Mouse (Mus musculus): Measurements from ENCODE around the gene Pbrm1. TPM values are rescaled to one million over a fixed set of nuclear protein-coding genes. Genes with fewer than 3 reads are reported as not detected.

The Pbrm1 gene
- polyA plus RNA-seq, 1 experiment from 2014 or later, result 186 TPM

DNA sequence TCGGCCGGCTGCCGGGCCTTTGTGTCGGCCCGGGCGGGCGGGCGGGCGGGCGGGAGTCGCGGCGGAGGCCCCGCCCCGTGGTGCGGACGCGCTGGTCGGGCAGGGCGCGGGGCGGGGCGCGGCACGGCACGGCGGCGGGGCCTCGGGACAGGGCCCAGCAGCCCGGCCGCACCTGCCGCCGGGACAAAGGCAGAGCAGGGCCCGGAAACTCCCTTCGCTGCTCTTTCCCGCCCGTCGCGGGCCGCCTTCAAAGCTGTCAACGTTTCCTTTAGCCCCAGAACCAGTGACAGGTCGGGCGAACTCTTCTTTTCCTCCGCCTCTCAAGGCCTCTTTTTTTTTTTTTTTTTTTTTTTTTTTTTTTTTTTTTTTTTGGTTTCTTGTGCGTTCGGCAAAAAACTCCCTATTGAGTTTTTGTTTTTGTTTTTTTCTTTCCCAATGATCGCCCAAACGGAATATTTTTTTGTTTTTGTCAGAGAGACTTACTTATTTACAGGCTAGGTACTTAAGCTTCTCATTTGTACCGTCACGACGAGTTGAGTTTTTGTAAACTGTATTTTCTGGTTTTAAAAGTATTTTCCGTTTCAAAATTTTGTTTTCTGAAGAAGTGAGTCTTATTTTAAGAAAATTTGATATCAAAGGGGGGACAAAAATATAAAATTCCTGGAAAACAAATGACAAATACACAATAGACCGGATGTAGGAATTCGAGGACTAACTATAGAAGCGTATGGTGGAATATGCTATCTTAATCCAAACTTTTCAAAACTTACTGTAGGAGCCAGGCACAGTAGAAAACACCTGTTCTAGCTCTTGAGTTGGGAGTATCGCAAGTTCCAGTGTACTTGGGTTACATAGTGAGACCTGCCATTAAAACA lies 630 bp downstream of the Pbrm1 start:
- peaks cover 66% of the 10 kb centered on the region for H3K36me3 ChIP-seq

DNA sequence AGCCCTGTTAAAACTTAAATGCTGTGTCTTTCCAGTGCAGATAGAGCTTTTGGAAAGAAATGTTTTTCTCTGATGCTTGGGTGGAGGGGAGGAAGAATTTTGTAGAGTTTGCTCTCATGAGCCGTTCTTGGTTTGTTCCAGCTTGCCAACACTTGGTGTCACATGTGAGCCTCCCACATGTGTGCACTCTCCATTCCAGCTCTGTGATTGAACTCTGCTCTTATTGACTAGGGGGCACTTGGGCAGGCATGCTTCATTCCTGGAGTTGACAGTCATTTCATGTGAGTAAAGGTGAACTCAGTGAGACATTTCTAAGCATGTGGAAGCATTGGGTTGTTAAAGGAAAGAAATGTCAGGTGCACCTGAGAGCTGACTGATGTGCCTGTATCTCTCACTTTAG lies 3.6 kb downstream of the Pbrm1 start:
- Histone ChIP-seq H3K36me3 (peaks cover 66% of the 10 kb centered on the region), H3K4me3 (no peak overlapping the region), H3K27me3 (ENCODE audit: low read depth, poor library complexity, severe bottlenecking) (no peaks in the 10 kb centered on the region), H3K9me3 (replicated peaks) (no peaks in the 10 kb centered on the region), H3K4me1 (peaks cover 14% of the 10 kb centered on the region), H3K27ac (no peak overlapping the region)
- DNase-seq (ENCODE audit: low spot score), result no peak
- 75% methylated on average over 1 of the region's 1 CpGs for WGBS

More for the DNA sequence above, 630 bp downstream of the Pbrm1 start:
- H3K4me3 ChIP-seq, result peak overlapping the region; percentile 88
- H3K27me3 ChIP-seq (ENCODE audit: low read depth, poor library complexity, severe bottlenecking), result no peaks in the 10 kb centered on the region
- peaks cover 20% of the 10 kb centered on the region for H3K4me1 ChIP-seq
- 17% methylated on average over 50 of the region's 56 CpGs for WGBS
- DNase-seq (ENCODE audit: low spot score), result peak; percentile 85
- H3K9me3 ChIP-seq (replicated peaks), result no peaks in the 10 kb centered on the region
- H3K27ac ChIP-seq, result peak overlapping the region; percentile 100

DNA sequence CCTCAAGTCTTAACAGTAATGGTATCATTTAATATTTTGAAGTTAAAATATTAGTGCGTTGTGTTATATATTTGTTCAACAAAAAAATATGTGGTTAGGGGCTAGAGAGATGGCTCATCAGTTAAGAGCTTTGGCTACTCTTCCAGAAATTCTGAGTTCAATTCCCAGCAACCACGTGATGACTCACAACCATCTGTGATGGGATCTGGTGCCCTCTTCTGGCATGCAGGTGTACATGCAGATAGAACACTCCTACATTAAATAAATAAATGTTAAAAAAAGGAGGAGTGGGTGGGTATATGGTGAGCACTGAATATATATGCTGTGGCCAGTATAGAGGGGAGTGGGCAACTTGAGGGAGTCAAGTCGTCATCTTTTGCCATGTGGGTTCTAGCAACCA lies 6.8 kb downstream of the Pbrm1 start:
- DNase-seq (ENCODE audit: low spot score), result no peak
- no peaks in the 10 kb centered on the region for H3K27me3 ChIP-seq (ENCODE audit: low read depth, poor library complexity, severe bottlenecking)
- WGBS, result 84% methylated on average over 3 of the region's 3 CpGs
- H3K4me3 ChIP-seq, result no peak overlapping the region
- H3K4me1 ChIP-seq, result no peaks in the 10 kb centered on the region
- H3K36me3 ChIP-seq, result peaks cover 93% of the 10 kb centered on the region
- H3K27ac ChIP-seq, result no peak overlapping the region
- H3K9me3 ChIP-seq (replicated peaks), result no peaks in the 10 kb centered on the region

DNA sequence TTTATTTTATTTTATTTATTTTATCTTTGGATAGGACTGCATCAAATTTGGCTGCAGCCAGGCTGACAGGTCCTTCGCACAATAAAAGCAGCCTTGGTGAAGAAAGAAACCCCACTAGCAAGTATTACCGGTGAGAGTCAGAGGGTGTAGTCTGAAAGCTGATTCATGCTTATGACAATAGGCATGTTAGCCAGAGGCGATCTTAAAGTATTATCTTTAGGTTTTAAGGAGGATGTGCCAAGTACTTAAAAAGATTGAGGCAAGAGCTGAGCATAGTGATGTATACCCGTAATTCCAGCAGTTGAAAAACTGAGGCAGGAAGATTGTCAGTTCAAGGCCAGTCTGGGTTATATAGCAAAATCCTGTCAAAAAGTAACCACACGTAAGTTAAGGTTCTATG lies 26.4 kb downstream of the Pbrm1 start:
- Histone ChIP-seq H3K4me1 (no peaks in the 10 kb centered on the region), H3K27me3 (ENCODE audit: low read depth, poor library complexity, severe bottlenecking) (no peaks in the 10 kb centered on the region), H3K27ac (no peak overlapping the region), H3K9me3 (replicated peaks) (no peaks in the 10 kb centered on the region), H3K4me3 (no peak overlapping the region), H3K36me3 (peaks cover 99% of the 10 kb centered on the region)
- no peak for DNase-seq (ENCODE audit: low spot score)
- WGBS, result 94% methylated on average over 5 of the region's 5 CpGs

GRCm38 (mm10) chr14:31045817-31046216 lies 26.9 kb downstream of the Pbrm1 start:
- DNase-seq (ENCODE audit: low spot score), result no peak
- peaks cover 99% of the 10 kb centered on the region for H3K36me3 ChIP-seq
- no peaks in the 10 kb centered on the region for H3K27me3 ChIP-seq (ENCODE audit: low read depth, poor library complexity, severe bottlenecking)
- no peak overlapping the region for H3K27ac ChIP-seq
- no peak overlapping the region for H3K4me3 ChIP-seq
- no peaks in the 10 kb centered on the region for H3K9me3 ChIP-seq (replicated peaks)
- no peaks in the 10 kb centered on the region for H3K4me1 ChIP-seq
- WGBS, result 98% methylated on average over 1 of the region's 1 CpGs

DNA sequence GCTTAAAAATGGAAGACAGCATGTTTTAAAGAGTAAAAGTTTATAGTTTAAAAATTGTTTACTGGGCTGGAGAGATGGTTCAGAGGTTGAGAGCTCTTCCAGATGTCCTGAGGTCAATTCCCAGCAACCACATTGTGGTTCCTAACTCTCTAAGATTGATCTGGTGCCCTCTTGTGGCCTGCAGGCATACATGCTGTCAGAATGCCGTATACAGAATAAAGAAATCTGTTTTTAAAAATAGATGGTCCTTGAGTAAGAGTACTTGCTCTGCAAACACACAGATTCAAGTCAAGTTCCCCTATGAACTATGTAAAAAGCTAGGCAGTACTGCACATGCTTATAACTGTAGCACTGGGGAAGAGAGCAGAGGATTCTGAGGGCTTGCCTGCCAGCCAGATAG lies 43.3 kb downstream of the Pbrm1 start:
- WGBS, result 78% methylated on average over 1 of the region's 1 CpGs
- peaks cover 97% of the 10 kb centered on the region for H3K36me3 ChIP-seq
- H3K4me3 ChIP-seq, result no peak overlapping the region
- no peak for DNase-seq (ENCODE audit: low spot score)
- no peaks in the 10 kb centered on the region for H3K9me3 ChIP-seq (replicated peaks)
- no peaks in the 10 kb centered on the region for H3K4me1 ChIP-seq
- no peak overlapping the region for H3K27ac ChIP-seq
- no peaks in the 10 kb centered on the region for H3K27me3 ChIP-seq (ENCODE audit: low read depth, poor library complexity, severe bottlenecking)

- WGBS, result 97% methylated on average over 4 of the region's 4 CpGs
Observed at GRCm38 (mm10) chr14:31069086-31069733, 50.3 kb downstream of the Pbrm1 start.

GRCm38 (mm10) chr14:31078597-31079208 lies 59.8 kb downstream of the Pbrm1 start:
- no peak overlapping the region for H3K27ac ChIP-seq
- no peak for DNase-seq (ENCODE audit: low spot score)
- 99% methylated on average over 3 of the region's 3 CpGs for WGBS
- peaks cover 96% of the 10 kb centered on the region for H3K36me3 ChIP-seq
- H3K27me3 ChIP-seq (ENCODE audit: low read depth, poor library complexity, severe bottlenecking), result no peaks in the 10 kb centered on the region
- H3K4me1 ChIP-seq, result no peaks in the 10 kb centered on the region
- H3K9me3 ChIP-seq (replicated peaks), result no peaks in the 10 kb centered on the region
- no peak overlapping the region for H3K4me3 ChIP-seq

More at GRCm38 (mm10) chr14:31069086-31069733, 50.3 kb downstream of the Pbrm1 start:
- peaks cover 96% of the 10 kb centered on the region for H3K36me3 ChIP-seq
- DNase-seq (ENCODE audit: low spot score), result no peak
- no peak overlapping the region for H3K27ac ChIP-seq
- no peaks in the 10 kb centered on the region for H3K27me3 ChIP-seq (ENCODE audit: low read depth, poor library complexity, severe bottlenecking)
- no peak overlapping the region for H3K4me3 ChIP-seq
- H3K4me1 ChIP-seq, result no peaks in the 10 kb centered on the region
- no peaks in the 10 kb centered on the region for H3K9me3 ChIP-seq (replicated peaks)

GRCm38 (mm10) chr14:31079313-31080028 lies 60.5 kb downstream of the Pbrm1 start:
- H3K36me3 ChIP-seq, result peaks cover 96% of the 10 kb centered on the region
- H3K27me3 ChIP-seq (ENCODE audit: low read depth, poor library complexity, severe bottlenecking), result no peaks in the 10 kb centered on the region
- 94% methylated on average over 3 of the region's 3 CpGs for WGBS
- DNase-seq (ENCODE audit: low spot score), result no peak
- H3K27ac ChIP-seq, result no peak overlapping the region
- H3K4me1 ChIP-seq, result no peaks in the 10 kb centered on the region
- H3K4me3 ChIP-seq, result no peak overlapping the region
- no peaks in the 10 kb centered on the region for H3K9me3 ChIP-seq (replicated peaks)

DNA sequence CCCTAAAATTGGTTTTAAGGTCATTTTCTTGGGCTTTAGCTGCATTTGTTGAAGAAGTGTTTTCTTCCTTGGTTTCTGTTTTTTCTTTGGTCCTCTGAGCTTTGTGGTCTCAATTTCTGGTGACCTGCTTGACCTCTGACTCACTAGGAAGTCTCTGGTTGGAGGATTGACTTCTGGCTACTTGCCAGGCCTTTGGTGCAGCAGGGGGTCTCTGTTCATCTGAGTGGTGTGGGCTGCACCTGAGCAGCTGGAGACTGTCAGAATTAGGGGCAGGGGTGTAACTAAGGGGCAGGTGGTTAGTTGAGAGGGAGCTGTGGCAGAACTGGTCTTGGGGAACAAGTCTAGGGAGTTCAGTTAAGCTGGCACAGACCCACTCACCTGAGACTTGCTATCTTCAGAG lies 62.2 kb downstream of the Pbrm1 start:
- H3K27ac ChIP-seq, result no peak overlapping the region
- peaks cover 96% of the 10 kb centered on the region for H3K36me3 ChIP-seq
- no peaks in the 10 kb centered on the region for H3K4me1 ChIP-seq
- H3K27me3 ChIP-seq (ENCODE audit: low read depth, poor library complexity, severe bottlenecking), result no peaks in the 10 kb centered on the region
- H3K9me3 ChIP-seq (replicated peaks), result no peaks in the 10 kb centered on the region
- DNase-seq (ENCODE audit: low spot score), result no peak
- no peak overlapping the region for H3K4me3 ChIP-seq

GRCm38 (mm10) chr14:31087433-31087832 lies 68.5 kb downstream of the Pbrm1 start:
- H3K4me3 ChIP-seq, result no peak overlapping the region
- DNase-seq (ENCODE audit: low spot score), result no peak

DNA sequence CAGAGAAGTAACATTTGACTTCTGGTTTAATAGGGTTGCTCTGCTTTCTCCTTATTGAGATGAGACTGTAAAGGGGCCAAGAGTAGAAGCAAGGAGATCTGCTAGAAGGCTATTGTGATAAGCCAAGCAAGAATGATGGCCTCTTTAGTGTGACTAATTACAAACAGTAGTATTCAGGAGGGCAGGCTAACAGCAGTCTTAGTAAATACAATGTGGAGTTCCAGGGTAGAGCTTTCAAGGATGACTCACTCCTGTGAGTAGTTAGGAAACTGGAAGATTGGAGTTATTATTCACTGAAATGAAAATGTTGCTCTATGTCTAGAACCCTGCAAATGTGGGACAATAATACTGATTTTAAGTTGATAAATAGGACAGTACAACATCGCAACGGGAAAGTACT lies 69.6 kb downstream of the Pbrm1 start:
- WGBS, result 98% methylated on average over 2 of the region's 2 CpGs
- no peaks in the 10 kb centered on the region for H3K9me3 ChIP-seq (replicated peaks)

More at GRCm38 (mm10) chr14:31087433-31087832, 68.5 kb downstream of the Pbrm1 start:
- peaks cover 100% of the 10 kb centered on the region for H3K36me3 ChIP-seq
- no peaks in the 10 kb centered on the region for H3K27me3 ChIP-seq (ENCODE audit: low read depth, poor library complexity, severe bottlenecking)
- H3K4me1 ChIP-seq, result no peaks in the 10 kb centered on the region
- 85% methylated on average over 6 of the region's 6 CpGs for WGBS
- no peak overlapping the region for H3K27ac ChIP-seq
- H3K9me3 ChIP-seq (replicated peaks), result no peaks in the 10 kb centered on the region

More for the DNA sequence above, 69.6 kb downstream of the Pbrm1 start:
- no peak overlapping the region for H3K27ac ChIP-seq
- peaks cover 100% of the 10 kb centered on the region for H3K36me3 ChIP-seq
- no peak for DNase-seq (ENCODE audit: low spot score)
- no peaks in the 10 kb centered on the region for H3K4me1 ChIP-seq
- no peaks in the 10 kb centered on the region for H3K27me3 ChIP-seq (ENCODE audit: low read depth, poor library complexity, severe bottlenecking)
- H3K4me3 ChIP-seq, result no peak overlapping the region

Data from limb, embryonic 10.5 days (tissue).